Mouse (Mus musculus) hindbrain, embryonic 16.5 days (tissue): Measurements from ENCODE around the gene Pus7l. TPM values are rescaled to one million over a fixed set of nuclear protein-coding genes. Genes with fewer than 3 reads are reported as not detected.

Source experiments
- ATAC-seq: fragments of 200-750 bp; cut with Nextera tagmentation; 2 replicates; pipeline ENCODE4 v1.8.0; 2017; ENCODE audit warnings: moderate TSS enrichment, moderate library complexity
- H3K27ac ChIP-seq: fragments of 300-500 bp; sonication (generic); 2 replicates; pipeline ENCODE4 v1.5.1; 2014; ENCODE audit warnings: low read depth, mild to moderate bottlenecking, control low read depth, low read length, moderate library complexity
- H3K27me3 ChIP-seq: fragments of 300-500 bp; sonication (generic); replicated peaks from 2 replicates; pipeline ENCODE4 v1.6.1; 2014; ENCODE audit warnings: low read length; ENCODE audit not compliant: control insufficient read depth, insufficient read depth
- H3K36me3 ChIP-seq: fragments of 300-500 bp; sonication (generic); 2 replicates; pipeline ENCODE4 v1.6.1; 2014; ENCODE audit warnings: mild to moderate bottlenecking, low read length, moderate library complexity, mixed read lengths; ENCODE audit not compliant: control insufficient read depth, insufficient read depth
- H3K4me1 ChIP-seq: fragments of 300-500 bp; sonication (generic); 2 replicates; pipeline ENCODE4 v1.6.1; 2014; ENCODE audit warnings: low read depth, low read length; ENCODE audit not compliant: control insufficient read depth, insufficient read depth
- H3K4me2 ChIP-seq: fragments of 300-500 bp; sonication (generic); 2 replicates; pipeline ENCODE4 v1.6.1; 2014; ENCODE audit warnings: mild to moderate bottlenecking, low read length, control low read depth, moderate library complexity
- H3K4me3 ChIP-seq: fragments of 300-500 bp; sonication (generic); 2 replicates; pipeline ENCODE4 v1.5.1; 2014; ENCODE audit warnings: mild to moderate bottlenecking, low read length, control low read depth, moderate library complexity
- H3K9ac ChIP-seq: fragments of 300-500 bp; sonication (generic); 2 replicates; pipeline ENCODE4 v1.6.1; 2014; ENCODE audit warnings: low read depth, mild to moderate bottlenecking, control low read depth, low read length, moderate library complexity
- H3K9me3 ChIP-seq: fragments of 300-500 bp; sonication (generic); 2 replicates; pipeline ENCODE4 v1.6.1; 2014; ENCODE audit warnings: mild to moderate bottlenecking, low read length, moderate library complexity; ENCODE audit not compliant: control insufficient read depth
- WGBS: fragments of 180-500 bp; shearing (Covaris S2); extraction: QIAGEN DNeasy Blood & Tissue Kit; methylation state at CpG from one replicate; pipeline ENCODE4 v1.1.7; 2014; 5-methylcytosine and 5-hydroxymethylcytosine counted together
- polyA plus RNA-seq: library from polyadenylated mRNA; unstranded; fragments of >200 nt; fragmentation: Nextera tagmentation; extraction: Ambion mirVana; gene quantifications from 2 replicates; pipeline ENCODE4 v1.2.1, GENCODE M21; 2015

Pus7l gene
- polyA plus RNA-seq, 1 experiment from 2014 or later, result 6.1 TPM

GRCm38 (mm10) chr15:94544844-94545243 lies 1.5 kb upstream of the Pus7l start:
- no peaks in the 10 kb centered on the region for H3K36me3 ChIP-seq
- H3K27me3 ChIP-seq, result no peaks in the 10 kb centered on the region
- no peak for ATAC-seq
- 85% methylated on average over 4 of the region's 4 CpGs for WGBS
- peaks cover 5% of the 10 kb centered on the region for H3K4me1 ChIP-seq
- H3K4me3 ChIP-seq, result no peak overlapping the region
- no peak overlapping the region for H3K4me2 ChIP-seq
- H3K27ac ChIP-seq, result no peak overlapping the region
- no peak overlapping the region for H3K9ac ChIP-seq
- peaks cover 1% of the 10 kb centered on the region; the same call in 1 of the 2 replicates for H3K9me3 ChIP-seq

GRCm38 (mm10) chr15:94544052-94544636 lies 797 bp upstream of the Pus7l start:
- 40% methylated on average over 9 of the region's 9 CpGs for WGBS
- no peak overlapping the region; the same call in 1 of the 2 replicates for H3K27ac ChIP-seq
- no peak for ATAC-seq
- peaks cover 5% of the 10 kb centered on the region for H3K4me1 ChIP-seq
- H3K27me3 ChIP-seq, result no peaks in the 10 kb centered on the region
- peak overlapping the region; percentile 73 for H3K9ac ChIP-seq
- peak overlapping the region; percentile 96 for H3K4me2 ChIP-seq
- no peaks in the 10 kb centered on the region for H3K9me3 ChIP-seq
- peak overlapping the region; percentile 93 for H3K4me3 ChIP-seq
- no peaks in the 10 kb centered on the region for H3K36me3 ChIP-seq

GRCm38 (mm10) chr15:94542567-94543408 lies 559 bp downstream of the Pus7l start:
- peak overlapping the region; percentile 70 for H3K27ac ChIP-seq
- peaks cover 5% of the 10 kb centered on the region for H3K4me1 ChIP-seq
- H3K9me3 ChIP-seq, result no peaks in the 10 kb centered on the region
- peak overlapping the region; percentile 93 for H3K4me3 ChIP-seq
- ATAC-seq, result peak; percentile 94
- no peaks in the 10 kb centered on the region for H3K36me3 ChIP-seq
- 15% methylated on average over 15 of the region's 22 CpGs for WGBS
- peak overlapping the region; percentile 73 for H3K9ac ChIP-seq
- H3K4me2 ChIP-seq, result peak overlapping the region; percentile 96
- no peaks in the 10 kb centered on the region for H3K27me3 ChIP-seq

- WGBS, result 91% methylated on average over 3 of the region's 3 CpGs
- ATAC-seq, result no peak
These were observed 4.1 kb downstream of the Pus7l start for GRCm38 (mm10) chr15:94539296-94539695.

GRCm38 (mm10) chr15:94535521-94535920 lies 7.8 kb downstream of the Pus7l start:
- H3K4me1 ChIP-seq, result no peaks in the 10 kb centered on the region

More at GRCm38 (mm10) chr15:94539296-94539695, 4.1 kb downstream of the Pus7l start:
- no peaks in the 10 kb centered on the region for H3K9me3 ChIP-seq
- no peak overlapping the region for H3K4me2 ChIP-seq
- H3K27ac ChIP-seq, result no peak overlapping the region
- H3K27me3 ChIP-seq, result no peaks in the 10 kb centered on the region
- no peak overlapping the region for H3K9ac ChIP-seq
- no peaks in the 10 kb centered on the region for H3K36me3 ChIP-seq
- no peak overlapping the region for H3K4me3 ChIP-seq
- H3K4me1 ChIP-seq, result peaks cover 5% of the 10 kb centered on the region

GRCm38 (mm10) chr15:94532956-94533355 lies 10.4 kb downstream of the Pus7l start:
- 92% methylated on average over 6 of the region's 6 CpGs for WGBS
- Histone ChIP-seq H3K4me3 (no peak overlapping the region), H3K36me3 (no peaks in the 10 kb centered on the region; the same call in 1 of the 2 replicates), H3K4me2 (no peak overlapping the region), H3K27ac (no peak overlapping the region), H3K9me3 (no peaks in the 10 kb centered on the region), H3K4me1 (no peaks in the 10 kb centered on the region), H3K9ac (no peak overlapping the region), H3K27me3 (no peaks in the 10 kb centered on the region)
- ATAC-seq, result no peak

More at GRCm38 (mm10) chr15:94535521-94535920, 7.8 kb downstream of the Pus7l start:
- Histone ChIP-seq H3K36me3 (no peaks in the 10 kb centered on the region; the same call in 1 of the 2 replicates), H3K27me3 (no peaks in the 10 kb centered on the region), H3K27ac (no peak overlapping the region), H3K4me2 (no peak overlapping the region), H3K9me3 (no peaks in the 10 kb centered on the region), H3K4me3 (no peak overlapping the region), H3K9ac (no peak overlapping the region)
- no peak for ATAC-seq
- WGBS, result 94% methylated on average over 7 of the region's 7 CpGs

GRCm38 (mm10) chr15:94532306-94532705 lies 11.0 kb downstream of the Pus7l start:
- WGBS, result 91% methylated on average over 5 of the region's 5 CpGs
- no peak overlapping the region for H3K27ac ChIP-seq
- H3K4me2 ChIP-seq, result no peak overlapping the region
- H3K9ac ChIP-seq, result no peak overlapping the region
- no peaks in the 10 kb centered on the region; the same call in 1 of the 2 replicates for H3K36me3 ChIP-seq
- H3K27me3 ChIP-seq, result no peaks in the 10 kb centered on the region
- H3K9me3 ChIP-seq, result no peaks in the 10 kb centered on the region
- no peaks in the 10 kb centered on the region for H3K4me1 ChIP-seq
- ATAC-seq, result no peak
- no peak overlapping the region for H3K4me3 ChIP-seq

- Histone ChIP-seq H3K36me3 (no peaks in the 10 kb centered on the region; the same call in 1 of the 2 replicates), H3K27ac (no peak overlapping the region), H3K9me3 (no peaks in the 10 kb centered on the region), H3K9ac (no peak overlapping the region), H3K4me2 (no peak overlapping the region), H3K4me1 (no peaks in the 10 kb centered on the region), H3K4me3 (no peak overlapping the region), H3K27me3 (no peaks in the 10 kb centered on the region)
- no peak for ATAC-seq
- WGBS, result 85% methylated on average over 3 of the region's 3 CpGs
These were observed 12.8 kb downstream of the Pus7l start for GRCm38 (mm10) chr15:94530519-94530918.

- Histone ChIP-seq H3K4me3 (no peak overlapping the region), H3K27ac (no peak overlapping the region), H3K27me3 (no peaks in the 10 kb centered on the region), H3K36me3 (no peaks in the 10 kb centered on the region; the same call in none of the 2 replicates), H3K9me3 (no peaks in the 10 kb centered on the region), H3K4me1 (no peaks in the 10 kb centered on the region), H3K9ac (no peak overlapping the region), H3K4me2 (no peak overlapping the region)
- ATAC-seq, result no peak
- 89% methylated on average over 12 of the region's 12 CpGs for WGBS
These were observed 18.4 kb downstream of the Pus7l start for GRCm38 (mm10) chr15:94524956-94525355.
